Mouse (Mus musculus): Measurements from ENCODE around the gene Slc6a9. TPM values are rescaled to one million over a fixed set of nuclear protein-coding genes. Genes with fewer than 3 reads are reported as not detected.

Slc6a9 gene
- polyA plus RNA-seq (2015; fragmentation: Nextera tagmentation; extraction: Ambion mirVana), result 5.9 and 10.5 TPM in 2 replicates

DNA sequence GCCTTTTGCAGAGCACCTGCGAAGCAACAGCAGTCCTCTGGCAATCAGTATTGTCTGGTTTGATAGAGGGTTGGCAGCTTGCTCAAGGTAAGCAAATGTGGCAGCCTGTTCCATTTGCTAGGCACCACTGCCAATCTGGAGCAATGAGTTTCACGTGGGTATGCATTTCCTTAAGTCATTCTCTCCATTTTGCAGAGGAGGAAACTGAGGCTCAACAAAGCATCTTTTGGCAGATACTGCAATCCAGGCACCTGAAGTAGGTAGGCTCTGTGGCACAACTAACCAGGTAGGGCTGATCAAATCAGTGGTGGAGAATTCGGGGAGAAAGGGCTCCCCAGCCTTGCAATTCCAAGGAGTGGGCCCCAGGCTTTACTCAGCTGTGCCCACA, at the start of gene Slc6a9:
Slc6a9 (plus strand) TSS at position 50 of the 388 bp plus-strand sequence.

DNA sequence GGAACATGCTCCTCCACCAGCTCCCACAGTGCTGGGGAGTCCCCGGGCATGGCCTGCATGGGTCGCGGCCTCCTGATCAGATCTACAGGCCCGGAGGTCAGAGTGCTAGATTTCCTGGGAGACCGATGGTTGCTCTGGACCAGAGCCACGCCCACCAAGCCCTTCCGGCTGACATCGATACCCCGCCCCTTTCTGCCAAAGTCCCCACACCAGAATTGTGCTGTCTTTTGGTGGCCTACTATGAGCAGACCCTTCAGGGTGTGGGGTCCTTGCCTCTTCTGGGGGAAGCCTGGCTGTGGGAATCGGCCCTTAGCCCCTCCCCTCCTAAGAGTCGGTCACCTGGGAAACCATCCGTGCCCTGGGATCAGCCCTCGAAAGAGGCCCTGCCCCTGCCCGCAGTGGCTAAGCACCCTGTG, 38.2 kb downstream of the Slc6a9 start, which contains the start of gene Ccdc24:
Ccdc24 (minus strand) TSS at position 87 of the 416 bp plus-strand sequence.

DNA sequence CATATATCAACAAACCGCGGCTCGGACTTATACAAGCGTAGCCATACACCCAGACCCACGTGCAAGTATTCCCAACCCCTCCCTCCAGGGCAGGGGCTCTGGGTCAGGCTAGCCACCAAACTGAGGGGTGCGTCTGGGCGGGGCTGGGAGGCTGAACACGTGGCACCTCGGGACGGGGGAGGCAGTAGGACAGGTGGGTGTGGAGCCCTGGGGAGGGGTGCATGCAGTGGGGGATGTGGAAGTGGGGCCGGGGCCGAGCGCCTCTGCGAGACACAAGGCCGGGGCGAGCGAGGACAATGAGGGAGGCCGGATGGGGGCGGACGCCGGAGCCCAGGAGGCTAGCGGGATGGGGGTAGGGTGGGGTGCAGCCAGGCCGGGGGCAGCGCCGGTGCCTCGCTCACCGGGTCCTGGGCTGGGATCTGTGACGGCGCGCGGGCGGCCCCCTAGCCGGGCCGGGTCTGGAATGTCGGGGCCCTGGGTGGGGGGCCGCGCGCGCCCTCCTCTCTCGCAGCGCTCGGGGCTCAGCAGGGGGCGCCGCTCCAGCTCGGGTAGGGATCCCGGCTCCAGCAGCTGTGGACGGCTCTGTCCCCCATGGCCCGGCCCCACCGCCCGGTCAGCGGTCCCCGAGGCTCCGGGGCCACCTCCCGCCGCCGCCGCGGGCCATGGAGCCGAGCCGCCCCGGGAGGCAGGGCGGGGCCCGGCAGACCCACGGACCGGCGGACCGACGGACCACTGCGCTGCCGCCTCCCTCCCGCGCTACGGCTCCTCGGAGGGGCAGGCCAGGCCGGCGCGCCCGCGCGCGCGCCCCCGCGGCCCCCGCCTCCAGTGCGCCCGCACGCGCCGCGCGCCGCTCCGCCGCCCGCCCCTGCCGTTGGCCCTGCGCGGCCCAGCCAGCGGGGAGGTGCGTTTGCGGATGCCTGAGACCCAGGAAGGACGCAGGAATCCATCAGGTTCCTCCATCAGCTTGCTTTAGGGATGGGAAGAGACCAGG, 48.7 kb downstream of the Slc6a9 start, which contains the start of gene B4galt2:
B4galt2 (minus strand) TSS at position 787 of the 991 bp plus-strand sequence.

DNA sequence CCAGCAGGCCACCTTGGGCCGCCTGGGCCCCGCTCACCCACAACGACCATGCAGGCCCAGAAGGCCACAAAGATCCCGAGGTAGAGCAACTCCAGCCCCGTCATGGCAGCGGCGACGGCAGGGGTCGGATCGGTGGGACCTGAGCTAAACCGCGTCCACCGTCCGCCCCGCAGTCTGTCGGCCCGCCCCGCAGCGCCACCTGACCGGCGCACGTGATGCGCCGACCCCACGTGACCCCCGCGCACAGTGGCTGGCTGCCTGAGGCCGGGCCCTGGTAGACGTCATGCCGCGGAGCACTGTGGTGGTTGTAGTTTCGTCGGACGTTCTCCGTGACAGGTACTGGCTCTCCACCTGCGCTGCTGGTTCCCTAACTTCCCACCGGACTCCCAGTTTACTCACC, 52.8 kb downstream of the Slc6a9 start, which contains the start of gene Atp6v0b:
Atp6v0b (minus strand) TSS at position 201 of the 400 bp plus-strand sequence.

DNA sequence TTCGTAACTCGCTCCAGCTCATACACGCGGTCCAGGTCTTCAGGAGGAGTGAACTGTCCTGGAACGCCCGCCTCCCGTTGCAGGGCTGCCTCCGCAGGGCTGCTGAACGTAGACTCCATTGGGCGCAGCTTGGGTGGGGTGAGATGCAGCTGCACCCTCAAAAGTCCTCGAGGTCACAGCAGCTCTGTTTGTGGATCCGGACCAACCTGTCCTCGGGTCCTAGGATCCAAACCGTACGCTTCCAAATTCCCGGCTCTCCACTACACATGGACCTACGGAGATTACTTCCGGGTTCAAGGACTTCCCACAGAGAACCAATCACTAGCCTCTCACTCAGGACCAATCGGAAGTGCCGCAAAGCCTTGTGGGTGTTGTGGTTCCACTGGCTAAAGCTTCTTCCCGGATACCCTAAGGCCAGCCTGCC, 57.4 kb downstream of the Slc6a9 start, which contains the start of gene Dph2:
Dph2 (minus strand) TSS at position 295 of the 424 bp plus-strand sequence.

DNA sequence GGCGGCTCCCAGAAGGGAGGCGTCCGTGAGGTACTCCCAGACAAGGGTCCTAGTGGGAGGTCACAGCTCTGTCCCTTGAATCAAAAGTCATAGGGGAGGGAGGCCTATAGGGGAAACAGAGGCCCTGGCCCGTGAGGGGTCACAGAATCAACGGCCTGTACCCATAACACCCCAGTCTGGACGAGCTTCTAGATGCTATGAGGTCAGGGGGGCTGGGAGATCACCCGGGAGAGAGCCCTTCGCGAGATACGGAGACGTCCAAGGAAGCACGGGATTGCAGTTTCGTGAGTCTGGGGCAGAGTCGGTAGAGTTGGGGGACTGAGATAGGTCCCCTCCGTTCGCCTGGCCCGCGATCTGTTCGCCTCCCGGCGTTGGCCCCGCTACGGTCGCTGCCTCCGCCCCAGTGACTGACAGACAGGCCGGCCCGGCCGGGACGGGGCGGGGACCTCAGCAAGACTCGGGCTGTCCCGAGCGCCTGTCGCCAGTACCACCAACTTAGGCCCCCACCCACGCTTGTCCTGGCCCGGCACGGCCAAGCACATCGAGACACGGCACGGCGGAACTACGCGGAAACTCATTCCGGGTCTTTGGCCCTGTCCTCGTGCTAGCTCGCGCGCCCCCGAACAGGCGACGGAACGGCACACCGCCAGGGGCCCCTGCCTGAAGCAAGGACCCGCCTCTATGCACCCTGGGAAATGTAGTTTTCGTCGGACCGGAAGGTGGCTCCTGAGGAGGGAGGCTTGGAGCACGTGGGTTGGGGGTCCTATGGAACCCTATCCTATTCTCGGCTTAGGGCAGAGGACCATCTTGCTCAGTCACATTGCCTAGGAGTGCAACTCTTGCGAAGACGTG, 80.5 kb downstream of the Slc6a9 start, which contains the start of gene Ipo13:
Ipo13 (minus strand) TSS at position 409 of the 852 bp plus-strand sequence.

Other genes with a start within 250 kb of the Slc6a9 start
- gene Dmap1, start 152.2 kb upstream of the Slc6a9 start, polyA plus RNA-seq (2015; fragmentation: Nextera tagmentation; extraction: Ambion mirVana), result 36.1 and 45.0 TPM in 2 replicates
- gene Gm12845, start 110.1 kb upstream of the Slc6a9 start, polyA plus RNA-seq (2015; fragmentation: Nextera tagmentation; extraction: Ambion mirVana), result not detected in 2 replicates
- gene Klf17, start 68.9 kb upstream of the Slc6a9 start, polyA plus RNA-seq (2015; fragmentation: Nextera tagmentation; extraction: Ambion mirVana), result not detected in 2 replicates
- gene Ccdc24, start 38.1 kb downstream of the Slc6a9 start, polyA plus RNA-seq (2015; fragmentation: Nextera tagmentation; extraction: Ambion mirVana), result 1.0 and 1.1 TPM in 2 replicates
- 21.2 and 22.0 TPM in 2 replicates for gene B4galt2, start 49.0 kb downstream of the Slc6a9 start, polyA plus RNA-seq (2015; fragmentation: Nextera tagmentation; extraction: Ambion mirVana)
- gene Atp6v0b, start 52.8 kb downstream of the Slc6a9 start, polyA plus RNA-seq (2015; fragmentation: Nextera tagmentation; extraction: Ambion mirVana), result 317 and 371 TPM in 2 replicates
- 6.3 and 9.2 TPM in 2 replicates for gene Dph2, start 57.5 kb downstream of the Slc6a9 start, polyA plus RNA-seq (2015; fragmentation: Nextera tagmentation; extraction: Ambion mirVana)
- gene Ipo13, start 80.5 kb downstream of the Slc6a9 start, polyA plus RNA-seq (2015; fragmentation: Nextera tagmentation; extraction: Ambion mirVana), result 22.4 and 24.2 TPM in 2 replicates
- 0.16 and 0.40 TPM in 2 replicates for gene Artn, start 95.3 kb downstream of the Slc6a9 start, polyA plus RNA-seq (2015; fragmentation: Nextera tagmentation; extraction: Ambion mirVana)

All from adrenal gland, postnatal 0 days (tissue).